Mouse (Mus musculus): ENCODE measurements around the gene Scn11a.

Scn11a gene

GRCm38 (mm10) chr9:119825297-119825696 lies at the start of gene Scn11a:
Gene Scn11a (minus strand): TSS chr9:119825456.
- ChIA-PET CTCF (interaction anchor here in 2 of 4 experiments (0.7 to 1.4 kb wide), 2 partner anchors 23 to 64 kb away, joined by 4 read pairs; no protein-coding TSS in a partner anchor), POLR2A (no interaction called here)

- POLR2A ChIA-PET, result interaction anchor here in 2 of 4 experiments (1.6 kb wide), 2 partner anchors 27 kb away, joined by 4 read pairs; no protein-coding TSS in a partner anchor
- CTCF ChIA-PET, result interaction anchor here in 2 of 4 experiments (1.4 to 2.6 kb wide), 2 partner anchors 26 to 27 kb away, joined by 3 to 13 read pairs; no protein-coding TSS in a partner anchor
These were observed 28.9 kb upstream of the Scn11a start for GRCm38 (mm10) chr9:119854170-119854569.

GRCm38 (mm10) chr9:119853071-119853846 lies 28.0 kb upstream of the Scn11a start:
- ChIA-PET POLR2A (interaction anchor here in 2 of 4 experiments (1.3 to 1.6 kb wide), 3 partner anchors 27 to 98 kb away, joined by 3 to 4 read pairs (median 4); no protein-coding TSS in a partner anchor), CTCF (interaction anchor here (0.5 to 2.6 kb wide), 13 partner anchors 12 to 393 kb away, joined by 3 to 13 read pairs (median 3); no protein-coding TSS in a partner anchor)

GRCm38 (mm10) chr9:119852347-119853030 lies 27.2 kb upstream of the Scn11a start:
- POLR2A ChIA-PET, result interaction anchor here in 1 of 4 experiments (0.7 to 1.3 kb wide), 2 partner anchors 35 to 99 kb away, joined by 3 read pairs; no protein-coding TSS in a partner anchor
- CTCF ChIA-PET, result interaction anchor here (0.5 to 1.8 kb wide), 15 partner anchors 11 to 392 kb away, joined by 3 to 7 read pairs (median 3); no protein-coding TSS in a partner anchor

GRCm38 (mm10) chr9:119849214-119849613 lies 24.0 kb upstream of the Scn11a start:
- ChIA-PET CTCF (interaction anchor here in 2 of 4 experiments (0.6 to 1.8 kb wide), 6 partner anchors 31 to 90 kb away, joined by 3 to 5 read pairs (median 4); no protein-coding TSS in a partner anchor), POLR2A (interaction anchor here in 2 of 4 experiments (0.7 to 1.1 kb wide), 3 partner anchors 13 to 1456 kb away, joined by 3 read pairs; no protein-coding TSS in a partner anchor)

- ChIA-PET POLR2A (interaction anchor here in 1 of 4 experiments (1.1 kb wide), 1 partner anchor 59 kb away, joined by 3 read pairs; no protein-coding TSS in a partner anchor), CTCF (interaction anchor here in 2 of 4 experiments (0.6 to 1.8 kb wide), 7 partner anchors 23 to 557 kb away, joined by 3 to 5 read pairs (median 4); partner anchors contain the start of gene Scn11a (in 1 of the 2))
These were observed 23.4 kb upstream of the Scn11a start for GRCm38 (mm10) chr9:119848671-119849070.

- ChIA-PET CTCF (no interaction called here), POLR2A (no interaction called here)
These were observed 21.9 kb upstream of the Scn11a start for GRCm38 (mm10) chr9:119847187-119847586.

GRCm38 (mm10) chr9:119844724-119845123 lies 19.5 kb upstream of the Scn11a start:
- POLR2A ChIA-PET, result no interaction called here
- CTCF ChIA-PET, result no interaction called here

GRCm38 (mm10) chr9:119843549-119843948 lies 18.3 kb upstream of the Scn11a start:
- ChIA-PET CTCF (interaction anchor here in 1 of 4 experiments (0.6 kb wide), 1 partner anchor 526 kb away, joined by 5 read pairs; no protein-coding TSS in a partner anchor), POLR2A (no interaction called here)

GRCm38 (mm10) chr9:119842541-119843169 lies 17.4 kb upstream of the Scn11a start:
- POLR2A ChIA-PET, result no interaction called here

GRCm38 (mm10) chr9:119842091-119842490 lies 16.8 kb upstream of the Scn11a start:
- ChIA-PET POLR2A (interaction anchor here in 1 of 4 experiments (0.6 kb wide), 1 partner anchor 1110 kb away, joined by 4 read pairs; no protein-coding TSS in a partner anchor), CTCF (interaction anchor here in 2 of 4 experiments (0.6 to 1.2 kb wide), 2 partner anchors 10 to 328 kb away, joined by 3 to 6 read pairs; no protein-coding TSS in a partner anchor)

More at GRCm38 (mm10) chr9:119842541-119843169, 17.4 kb upstream of the Scn11a start:
- CTCF ChIA-PET, result interaction anchor here in 3 of 4 experiments (0.6 to 0.8 kb wide), 3 partner anchors 329 to 613 kb away, joined by 3 to 6 read pairs (median 3); no protein-coding TSS in a partner anchor

GRCm38 (mm10) chr9:119841159-119841558 lies 15.9 kb upstream of the Scn11a start:
- CTCF ChIA-PET, result interaction anchor here in 1 of 4 experiments (1.2 kb wide), 1 partner anchor 11 kb away, joined by 3 read pairs; no protein-coding TSS in a partner anchor
- POLR2A ChIA-PET, result no interaction called here

GRCm38 (mm10) chr9:119835581-119836125 lies 10.4 kb upstream of the Scn11a start:
- POLR2A ChIA-PET, result interaction anchor here in 2 of 4 experiments (0.6 kb wide), 2 partner anchors 14 to 48 kb away, joined by 3 to 5 read pairs; no protein-coding TSS in a partner anchor
- CTCF ChIA-PET, result interaction anchor here in 1 of 4 experiments (0.5 kb wide), 1 partner anchor 189 kb away, joined by 3 read pairs; no protein-coding TSS in a partner anchor

- CTCF ChIA-PET, result interaction anchor here in 1 of 4 experiments (0.6 to 1.0 kb wide), 2 partner anchors 21 to 740 kb away, joined by 3 to 5 read pairs; no protein-coding TSS in a partner anchor
- POLR2A ChIA-PET, result no interaction called here
These were observed 5.7 kb upstream of the Scn11a start for GRCm38 (mm10) chr9:119831001-119831400.

GRCm38 (mm10) chr9:119823722-119824121 lies 1.5 kb downstream of the Scn11a start:
- CTCF ChIA-PET, result no interaction called here
- POLR2A ChIA-PET, result no interaction called here

GRCm38 (mm10) chr9:119813631-119814030 lies 11.6 kb downstream of the Scn11a start:
- ChIA-PET CTCF (interaction anchor here in 3 of 4 experiments (0.7 to 2.2 kb wide), 6 partner anchors 17 to 123 kb away, joined by 3 to 6 read pairs (median 4); no protein-coding TSS in a partner anchor), POLR2A (no interaction called here)

- ChIA-PET POLR2A (no interaction called here), CTCF (interaction anchor here in 2 of 4 experiments (0.6 to 1.0 kb wide), 5 partner anchors 14 to 763 kb away, joined by 3 to 5 read pairs (median 3); no protein-coding TSS in a partner anchor)
These were observed 18.8 kb downstream of the Scn11a start for GRCm38 (mm10) chr9:119806491-119806890.

GRCm38 (mm10) chr9:119804501-119804847 lies 20.8 kb downstream of the Scn11a start:
- CTCF ChIA-PET, result interaction anchor here in 3 of 4 experiments (0.6 to 1.0 kb wide), 5 partner anchors 9 to 427 kb away, joined by 3 to 4 read pairs (median 4); partner anchors contain the start of gene Exog (in 1 of the 3)
- POLR2A ChIA-PET, result interaction anchor here in 1 of 4 experiments (0.7 kb wide), 1 partner anchor 54 kb away, joined by 4 read pairs; no protein-coding TSS in a partner anchor
